Mouse (Mus musculus) lung, postnatal 14 days (tissue): ENCODE data around the gene Unc5a.

ENCODE experiments used
- DNase-seq: peaks from one replicate; pipeline ENCODE4 v3.0.0; 2021

Gene Unc5a

DNA sequence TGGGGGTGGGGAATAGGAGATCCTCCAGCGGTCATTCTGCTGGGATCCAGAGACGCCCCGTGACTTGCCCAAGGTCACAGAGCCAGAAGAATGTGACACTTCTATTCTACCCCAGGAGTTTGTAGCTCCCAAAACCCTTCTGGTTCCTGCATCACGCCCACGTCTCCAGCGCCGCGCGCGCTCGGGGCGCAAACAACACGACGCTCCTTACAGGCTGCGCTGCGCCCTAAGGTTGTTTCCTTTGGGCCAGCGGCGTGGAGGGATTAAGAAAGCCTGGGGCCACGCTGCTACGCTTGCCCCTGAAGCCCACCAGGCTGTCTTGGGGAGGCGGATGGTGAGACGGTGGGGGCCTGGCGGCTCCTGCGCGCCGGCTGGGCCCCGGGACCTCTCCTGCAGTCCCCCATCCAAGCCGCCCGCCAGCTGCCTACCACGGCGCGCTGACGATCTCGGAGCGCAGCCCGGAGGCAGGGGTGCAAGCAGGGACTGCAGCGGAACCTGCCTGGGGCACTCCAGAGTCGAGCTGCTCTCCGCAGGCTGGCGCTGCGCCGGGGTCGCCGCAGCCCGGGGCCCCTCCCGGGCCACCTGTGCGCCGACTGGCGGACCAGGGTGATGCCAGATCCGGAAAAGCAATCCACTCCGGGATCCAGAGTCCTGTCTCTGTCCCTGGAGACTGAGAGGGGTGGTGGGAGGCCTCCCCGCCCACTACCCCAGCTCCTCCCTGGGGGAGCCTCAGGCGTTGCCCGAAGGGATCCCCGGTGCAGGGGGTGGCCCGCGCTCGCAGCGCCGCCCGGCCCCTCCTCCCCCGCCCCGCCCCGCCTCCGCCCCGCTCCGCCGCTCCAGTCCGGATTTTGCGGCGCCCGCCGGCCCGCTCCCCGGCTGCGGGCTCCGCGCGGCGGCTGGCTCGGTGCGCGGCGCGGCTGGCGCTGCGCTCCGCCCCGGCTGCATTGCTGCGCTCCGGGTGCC is at the start of gene Unc5a:
TSS of gene Unc5a (plus strand) at position 881 of the 963 bp plus-strand sequence.
- peak; percentile 10 for DNase-seq

DNA sequence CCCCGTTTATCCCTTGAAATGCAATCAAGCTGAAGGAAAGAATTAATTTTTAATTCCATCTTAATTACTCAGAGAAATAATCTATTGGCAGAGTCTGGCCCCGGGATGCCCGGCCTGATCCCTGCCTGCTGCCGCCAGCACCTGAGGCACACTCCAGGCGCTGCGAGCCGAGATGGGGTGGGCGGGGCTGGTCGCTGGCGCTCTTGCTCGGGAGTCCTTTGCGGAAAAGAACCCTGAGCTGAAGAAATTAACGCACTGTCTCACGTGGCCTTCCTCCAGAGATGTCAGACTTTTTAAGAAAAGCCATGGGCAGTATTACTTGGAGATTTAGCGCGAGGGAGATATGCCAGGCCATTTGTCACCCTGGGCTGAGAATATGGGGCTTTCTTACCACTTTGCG is 37.2 kb upstream of the Unc5a start:
- DNase-seq: no peak

DNA sequence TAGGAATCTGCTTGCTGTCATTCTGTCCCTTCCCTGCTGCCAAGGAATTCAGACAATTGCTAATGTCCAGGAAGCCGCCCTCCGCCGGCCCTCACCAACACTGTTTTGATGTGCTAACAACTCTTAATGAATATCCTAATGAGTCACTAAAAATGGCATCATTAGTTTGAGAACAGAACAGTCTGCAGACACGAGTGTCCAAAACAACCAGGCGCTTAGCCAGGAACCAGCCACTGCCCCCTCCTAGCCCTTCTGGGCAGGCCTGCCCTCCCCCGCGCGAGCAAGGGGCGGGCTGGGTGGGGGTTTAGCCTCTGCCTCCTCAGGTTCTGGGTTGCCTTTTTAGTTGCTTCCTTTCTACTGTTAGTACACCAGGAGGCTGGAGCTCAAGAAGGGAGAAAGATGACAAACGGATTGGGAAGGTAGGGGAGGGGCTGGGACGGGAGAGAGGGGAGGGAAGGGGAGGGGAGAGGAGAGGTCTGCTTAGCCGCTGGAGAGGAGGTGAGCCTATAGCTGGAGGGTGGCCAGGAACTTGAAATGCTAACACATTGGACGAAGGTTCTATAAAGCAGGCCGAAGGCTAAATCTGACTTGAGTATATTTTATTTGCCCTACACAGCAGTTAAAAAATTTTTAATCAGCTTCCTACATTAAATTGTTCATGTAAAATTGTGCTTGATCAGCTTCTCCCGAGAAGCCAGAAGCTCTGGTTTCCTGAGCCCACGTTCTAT is 36.2 kb upstream of the Unc5a start:
- DNase-seq: peak; percentile 16

DNA sequence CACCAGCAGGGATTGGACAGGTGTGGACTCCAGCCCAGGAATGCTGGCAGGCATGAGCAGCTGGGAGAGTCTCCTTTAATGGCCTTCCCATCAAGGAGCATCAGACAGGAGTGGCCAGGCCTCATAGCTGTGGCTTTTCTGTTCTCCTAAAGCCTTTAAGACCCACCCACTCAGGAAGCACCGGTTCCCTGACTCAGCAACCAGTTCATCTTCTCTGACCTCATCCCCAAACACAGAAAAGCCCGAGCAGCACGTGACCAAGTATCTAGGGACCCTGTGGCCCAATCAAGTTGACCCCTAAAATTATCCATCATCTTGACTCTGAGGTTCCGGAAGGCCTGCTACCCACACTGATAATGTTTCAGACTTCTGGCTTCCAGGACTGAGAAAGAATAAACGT is 32.6 kb upstream of the Unc5a start:
- DNase-seq: no peak

DNA sequence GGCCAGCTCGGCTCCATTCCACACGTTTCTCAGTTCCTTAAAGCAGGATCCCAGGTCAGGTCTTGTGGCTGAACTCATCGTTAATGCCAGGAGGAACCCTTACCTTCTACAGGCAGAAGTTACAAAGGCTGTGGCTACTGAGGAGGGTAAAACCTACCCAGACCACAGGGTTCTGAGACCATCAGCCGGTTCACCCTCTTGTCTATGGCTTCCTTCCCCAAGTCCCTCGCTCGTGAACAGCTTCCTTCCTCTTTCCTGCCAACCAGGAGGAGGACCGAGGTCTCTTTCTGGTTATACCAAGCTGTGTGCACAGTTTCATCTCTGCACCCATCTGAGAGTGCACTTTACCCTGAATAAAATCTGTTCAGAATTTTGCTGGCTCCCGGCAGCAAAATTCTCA is 30.3 kb upstream of the Unc5a start:
- DNase-seq: no peak

DNA sequence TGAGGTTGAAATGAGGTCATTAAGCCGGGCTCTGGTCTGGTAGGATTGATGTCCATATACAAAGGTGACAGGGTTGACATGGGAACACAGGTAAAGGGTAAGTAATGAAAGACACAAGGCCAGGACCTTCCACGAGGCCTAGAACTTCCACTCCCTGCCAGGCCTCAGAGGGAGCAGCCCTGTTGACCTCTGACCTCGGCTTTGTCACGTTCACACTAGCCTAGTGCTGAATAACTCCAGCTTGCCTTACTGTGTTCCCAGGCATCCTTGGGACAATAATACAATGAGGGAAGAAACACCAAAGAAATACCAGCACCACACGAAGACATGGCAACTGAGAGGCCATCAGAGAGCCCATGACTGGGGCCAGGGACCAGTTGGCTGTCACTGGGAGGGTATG is 29.5 kb upstream of the Unc5a start:
- no peak for DNase-seq

DNA sequence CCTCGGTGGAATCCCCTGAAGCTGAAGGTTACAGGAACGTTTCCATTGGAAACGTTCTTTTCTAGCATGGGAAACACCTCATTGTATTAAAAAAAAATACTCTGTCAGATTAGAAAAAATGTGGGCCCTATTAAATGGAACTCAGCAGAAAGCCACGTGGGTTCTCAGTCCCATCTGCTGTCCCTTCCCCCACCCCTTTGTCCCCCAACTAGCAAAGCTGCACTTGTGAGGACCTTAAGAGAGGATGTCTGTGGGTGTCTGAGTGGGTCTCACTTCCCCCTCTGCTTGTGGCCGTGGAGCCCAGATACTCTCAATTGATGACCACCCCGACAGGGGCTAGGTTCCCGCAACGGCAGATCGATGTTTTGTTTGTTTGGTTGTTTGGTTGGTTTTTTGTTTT is 27.5 kb upstream of the Unc5a start:
- no peak for DNase-seq

DNA sequence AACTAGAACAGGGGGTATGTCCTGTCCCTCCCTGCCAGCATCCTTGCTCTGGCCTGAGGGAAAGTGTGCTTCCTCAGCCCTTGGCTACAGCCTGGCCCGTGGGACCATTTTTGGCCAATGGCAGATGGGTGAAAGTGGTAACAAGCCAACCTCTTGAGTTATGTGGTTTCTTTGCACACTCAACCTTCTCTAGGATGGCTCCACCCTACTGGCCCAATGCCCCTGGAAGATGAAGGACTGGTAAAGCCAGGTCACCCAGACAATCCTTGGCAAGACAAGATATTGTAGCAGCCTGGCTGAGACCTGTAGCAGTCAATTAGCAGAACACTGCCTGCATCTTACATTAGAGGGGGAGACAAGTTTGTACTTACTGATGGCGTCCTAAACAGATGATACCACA is 25.5 kb upstream of the Unc5a start:
- no peak for DNase-seq

DNA sequence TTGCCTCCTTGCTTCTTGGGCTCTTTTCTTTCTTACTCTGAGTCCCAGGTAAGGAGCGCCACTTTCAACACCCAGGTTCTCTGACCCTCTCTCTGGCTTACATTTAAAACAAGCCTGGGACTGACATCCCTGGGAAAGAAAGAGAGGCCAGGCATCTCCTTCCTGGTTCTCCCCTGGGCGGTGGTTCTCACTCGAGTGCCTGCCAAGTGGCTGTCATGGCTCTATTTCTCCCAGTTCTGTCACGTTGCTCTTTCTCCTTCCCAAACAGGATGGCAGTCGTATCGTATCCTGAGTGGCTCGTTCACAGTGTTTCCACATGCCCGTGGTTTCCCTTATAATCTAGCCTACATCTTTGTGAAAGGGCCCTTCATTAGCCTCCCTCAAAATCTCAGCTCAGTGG is 23.7 kb upstream of the Unc5a start:
- DNase-seq: no peak

DNA sequence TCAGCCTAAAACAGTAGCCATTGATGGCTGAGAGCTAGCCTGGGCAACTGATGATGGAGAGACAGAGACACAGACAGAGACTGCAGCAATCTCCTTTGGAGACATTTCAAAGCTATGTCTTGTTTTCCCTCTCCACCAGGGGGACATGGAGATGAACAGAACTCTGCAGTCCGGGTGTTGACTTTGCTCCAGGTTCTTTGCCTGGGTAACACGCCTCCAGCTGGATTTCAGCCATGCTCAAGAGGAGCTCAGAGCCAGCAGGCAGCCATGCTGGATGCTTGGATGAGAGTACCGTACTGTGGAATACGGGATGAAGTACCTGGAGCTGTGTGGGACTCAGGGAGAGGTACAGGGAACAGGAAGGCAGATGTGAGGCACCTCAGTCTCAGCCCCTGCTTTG is 22.6 kb upstream of the Unc5a start:
- peak; percentile 16 for DNase-seq

DNA sequence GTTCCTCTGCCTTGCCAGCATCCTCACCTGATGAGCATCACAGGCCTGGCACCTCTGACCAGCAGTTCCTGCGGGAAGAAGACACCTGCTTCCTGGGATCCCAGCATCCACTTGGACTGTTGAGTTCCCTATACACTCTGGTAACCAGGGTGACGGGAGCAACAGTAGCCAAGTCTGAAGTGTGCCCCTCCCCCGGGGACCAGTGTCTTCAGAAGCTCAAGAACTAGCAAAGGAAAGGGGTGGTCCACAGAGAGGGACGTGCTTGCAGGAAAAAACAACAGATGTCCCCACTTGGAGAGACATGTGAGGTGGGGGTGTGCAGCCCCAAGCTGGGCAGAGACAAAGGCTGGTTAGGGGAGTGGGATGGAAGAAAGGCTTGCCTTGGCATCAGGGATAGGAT is 19.1 kb upstream of the Unc5a start:
- DNase-seq: no peak

DNA sequence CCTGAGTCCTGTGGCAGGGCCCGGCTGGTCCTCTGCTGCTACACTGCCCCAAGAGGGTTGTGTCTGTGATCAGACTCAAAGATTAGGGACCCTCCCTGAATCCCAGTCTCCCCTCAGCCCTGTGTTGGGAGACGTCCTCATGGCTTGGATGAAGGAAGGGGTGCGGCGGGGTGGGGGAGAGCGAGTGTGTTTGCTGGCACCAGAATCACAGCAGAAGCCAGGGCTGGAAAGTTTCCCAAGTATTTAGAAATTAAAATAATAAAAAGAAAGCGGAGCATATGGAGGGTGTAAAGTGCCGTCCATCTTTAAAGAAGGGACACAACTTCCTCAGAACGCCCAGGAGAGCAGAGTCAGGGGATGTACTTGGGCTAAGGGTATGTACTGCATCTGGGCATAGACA is 14.3 kb upstream of the Unc5a start:
- DNase-seq: no peak

DNA sequence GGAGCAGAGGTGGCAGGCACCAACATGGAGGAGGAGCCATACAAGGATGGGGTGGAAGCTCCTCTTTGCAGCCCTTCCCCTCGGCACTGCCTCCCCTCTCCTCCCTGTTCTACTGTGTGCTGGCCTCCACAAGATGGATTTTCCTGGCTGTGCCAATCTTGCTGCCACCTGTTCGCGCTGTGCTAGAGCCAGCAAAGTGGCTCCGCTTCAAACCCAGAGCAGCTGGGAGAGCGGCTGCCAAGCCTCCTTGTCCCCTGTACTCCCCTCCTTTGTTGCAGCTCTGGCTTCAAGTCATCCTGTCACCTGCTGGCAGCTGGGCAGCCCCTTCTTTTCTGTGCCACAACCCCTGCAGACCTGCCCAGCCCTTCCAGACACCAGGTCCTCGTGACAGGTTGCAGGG is 13.0 kb upstream of the Unc5a start:
- no peak for DNase-seq

DNA sequence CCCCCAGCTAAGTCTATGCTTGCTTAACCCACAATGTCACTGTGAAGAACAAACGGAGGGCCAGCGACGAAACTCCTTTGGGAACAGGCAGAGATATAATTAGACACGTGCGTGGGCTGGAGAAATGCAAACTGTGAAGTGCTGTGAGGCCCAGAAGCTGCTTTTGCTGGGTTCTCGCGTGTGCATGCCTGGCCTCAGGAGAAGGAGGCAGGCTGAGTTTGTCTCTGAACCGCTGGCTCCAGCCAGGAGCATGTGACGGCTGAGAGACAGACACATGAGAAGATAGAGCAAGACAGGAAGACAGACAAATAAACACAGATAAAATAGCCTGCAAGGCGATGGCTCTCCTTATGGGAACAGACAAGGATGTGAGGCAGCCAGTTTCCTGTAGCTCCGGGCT is 11.3 kb upstream of the Unc5a start:
- no peak for DNase-seq

DNA sequence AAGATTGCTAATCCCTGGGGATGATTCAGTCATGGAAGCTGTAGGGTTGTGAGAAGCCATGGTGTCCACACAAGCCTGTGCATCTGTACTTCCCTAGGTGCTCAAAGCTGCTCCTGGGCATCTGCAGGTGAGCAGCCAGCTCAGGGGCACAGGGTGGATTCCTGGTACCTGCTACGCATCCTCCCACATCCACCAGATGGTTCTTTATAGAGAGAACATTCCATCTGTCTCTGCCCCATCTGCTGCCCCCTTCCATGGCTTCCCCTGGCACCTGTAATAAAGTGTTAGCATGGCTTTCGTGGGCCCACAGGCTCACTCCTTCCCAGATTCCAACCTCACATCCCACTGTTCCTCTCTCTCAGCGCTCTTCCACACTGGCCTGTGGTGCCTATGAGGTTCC is 10.7 kb upstream of the Unc5a start:
- DNase-seq: no peak

DNA sequence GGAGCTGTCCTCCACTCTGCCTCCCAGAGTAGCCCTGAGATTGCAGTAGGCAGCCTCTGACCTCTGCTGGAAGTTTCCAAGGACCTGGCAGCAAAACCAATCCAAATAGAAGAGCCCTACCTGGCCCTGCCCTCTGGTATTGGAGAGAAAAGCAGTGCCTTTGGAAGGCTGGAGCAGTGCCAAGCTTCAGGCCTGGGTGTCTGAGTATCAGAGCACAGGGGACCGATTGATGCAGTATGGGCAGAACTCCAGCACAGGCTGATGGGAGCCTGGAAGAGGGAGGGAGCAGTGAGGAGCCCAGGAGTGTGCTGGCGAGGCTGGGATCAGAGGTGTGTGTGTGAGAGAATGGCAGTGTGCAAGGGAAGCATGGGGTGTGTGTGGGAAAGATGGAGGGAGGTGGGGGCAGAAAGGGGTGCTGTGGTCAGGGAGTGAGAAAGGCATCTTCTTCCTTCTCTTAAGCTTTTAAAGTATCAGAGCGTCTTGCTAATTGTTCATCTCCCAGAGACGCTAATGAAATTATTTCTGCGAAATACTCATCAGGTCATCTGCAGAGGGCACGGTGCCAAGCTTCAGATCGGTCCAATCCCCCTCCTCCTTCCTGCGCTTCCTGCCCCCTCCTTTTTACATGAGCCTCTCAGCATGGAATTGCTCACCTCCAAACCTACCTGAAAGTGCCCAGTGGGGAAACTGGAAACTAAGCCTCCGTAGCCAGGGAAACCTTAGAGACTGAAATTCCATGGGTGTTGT is 4.6 kb upstream of the Unc5a start:
- DNase-seq: no peak

DNA sequence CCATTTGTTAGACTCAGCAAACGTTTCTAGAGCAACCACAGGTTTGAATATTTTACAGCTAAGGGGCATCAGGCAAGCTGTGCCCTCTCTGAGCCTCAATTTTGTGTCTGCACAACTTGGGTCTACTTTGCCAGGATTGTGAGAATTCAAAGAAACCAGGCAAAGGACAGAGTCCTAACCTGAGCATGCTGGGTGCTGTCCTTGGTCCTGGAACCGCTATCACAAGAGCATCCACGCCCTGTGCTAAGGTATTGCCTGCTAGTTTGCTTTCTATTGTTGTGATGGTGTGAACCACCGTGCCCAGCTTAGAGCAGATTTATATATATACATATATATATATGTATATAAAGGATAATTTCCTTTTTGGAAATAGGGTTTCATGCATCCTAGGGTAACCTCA is 3.9 kb upstream of the Unc5a start:
- DNase-seq: peak; percentile 56

DNA sequence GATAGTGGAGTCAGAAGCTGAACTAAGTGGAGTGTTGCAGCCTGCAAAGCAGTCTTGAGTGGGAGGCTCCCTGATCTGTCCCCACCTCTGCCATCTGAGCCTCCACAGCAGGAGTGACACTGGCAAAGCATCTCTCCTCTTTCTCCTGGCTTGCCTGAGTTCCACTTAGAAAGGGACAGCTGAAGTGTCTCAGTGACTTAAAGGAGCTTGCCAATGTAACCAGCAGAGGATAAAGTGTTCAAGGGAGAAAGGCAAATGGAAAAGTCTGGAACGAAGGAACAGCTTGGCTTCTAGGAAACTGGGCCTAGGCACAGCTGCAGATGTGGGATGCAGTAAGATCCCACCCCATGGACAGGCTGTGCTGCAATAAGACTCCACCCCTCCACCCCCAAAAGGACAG is 2.8 kb upstream of the Unc5a start:
- DNase-seq: no peak

DNA sequence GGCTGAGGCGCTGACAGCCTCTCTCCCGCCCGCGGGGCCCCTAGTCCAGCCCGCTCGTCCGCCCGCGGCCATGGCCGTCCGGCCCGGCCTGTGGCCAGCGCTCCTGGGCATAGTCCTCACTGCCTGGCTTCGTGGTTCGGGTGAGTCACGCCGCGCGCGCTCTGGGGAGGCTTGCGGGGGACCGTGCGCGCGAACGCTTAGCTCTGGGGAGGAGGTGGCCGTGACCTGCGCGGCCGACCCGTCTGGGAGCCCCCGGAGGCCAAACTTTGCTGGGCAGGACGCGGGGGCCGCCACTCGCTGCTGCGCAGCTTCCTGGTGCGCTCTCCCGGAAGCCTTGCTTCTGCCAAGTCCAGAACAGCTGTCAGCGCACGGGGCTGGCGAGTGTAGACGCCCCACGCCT is 381 bp downstream of the Unc5a start:
- DNase-seq: peak; percentile 11

DNA sequence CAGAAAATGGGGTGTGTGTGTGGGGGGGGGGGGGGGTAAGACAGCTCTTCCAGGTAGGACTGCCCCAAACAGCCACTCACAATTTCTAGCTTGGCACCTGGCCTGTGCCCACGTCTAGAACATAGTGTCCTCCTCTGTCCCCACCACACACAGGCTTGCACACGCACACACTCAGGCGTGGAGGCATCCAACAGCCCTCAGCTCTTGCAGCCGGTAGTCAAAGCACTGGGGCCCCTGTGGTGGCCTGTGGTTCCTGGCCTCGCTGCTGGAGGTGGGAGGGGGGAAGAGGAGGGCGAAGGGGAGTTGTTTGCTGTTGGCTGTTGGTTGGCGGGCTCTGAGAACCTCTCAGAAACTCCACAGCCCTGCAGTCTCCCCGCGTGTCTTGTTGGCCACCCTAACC is 920 bp downstream of the Unc5a start:
- DNase-seq: no peak

DNA sequence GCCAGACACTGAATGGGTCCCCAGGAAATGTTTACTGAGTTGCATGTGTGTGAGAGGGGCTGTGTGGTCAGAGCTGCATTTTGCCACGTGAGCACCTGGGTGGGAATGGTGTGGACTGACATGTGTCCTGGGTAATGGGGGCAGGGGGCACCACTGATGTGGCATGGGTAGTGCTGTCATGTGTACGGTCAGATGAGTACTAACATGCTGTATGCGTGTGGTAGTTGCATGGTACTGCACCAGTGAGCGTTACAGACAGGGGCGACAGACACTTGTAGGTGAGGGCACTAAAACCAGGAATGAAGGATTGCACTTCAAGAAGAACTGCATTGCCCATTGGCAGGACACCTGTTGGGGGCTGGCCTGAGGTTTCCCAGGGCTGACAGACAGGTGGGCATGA is 2.0 kb downstream of the Unc5a start:
- no peak for DNase-seq

DNA sequence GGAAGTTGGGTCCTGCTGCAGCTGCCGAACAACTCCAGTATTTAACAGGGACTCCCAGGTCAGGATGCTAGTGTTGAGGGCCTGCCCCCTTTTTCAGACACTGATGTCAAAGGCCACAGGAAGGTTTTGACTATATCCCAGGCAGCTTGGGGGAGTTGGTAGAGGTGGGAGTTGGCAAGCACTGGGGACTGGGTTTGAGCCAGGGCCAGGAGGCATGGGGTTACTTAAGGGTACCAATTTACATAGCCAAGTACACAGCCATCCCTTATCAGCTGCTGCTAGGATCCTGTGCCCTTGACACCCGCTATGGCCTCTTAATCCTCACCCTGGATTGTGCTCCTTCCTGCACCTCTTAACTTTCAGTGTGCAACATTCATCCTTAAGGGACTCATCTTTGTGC is 5.5 kb downstream of the Unc5a start:
- no peak for DNase-seq

DNA sequence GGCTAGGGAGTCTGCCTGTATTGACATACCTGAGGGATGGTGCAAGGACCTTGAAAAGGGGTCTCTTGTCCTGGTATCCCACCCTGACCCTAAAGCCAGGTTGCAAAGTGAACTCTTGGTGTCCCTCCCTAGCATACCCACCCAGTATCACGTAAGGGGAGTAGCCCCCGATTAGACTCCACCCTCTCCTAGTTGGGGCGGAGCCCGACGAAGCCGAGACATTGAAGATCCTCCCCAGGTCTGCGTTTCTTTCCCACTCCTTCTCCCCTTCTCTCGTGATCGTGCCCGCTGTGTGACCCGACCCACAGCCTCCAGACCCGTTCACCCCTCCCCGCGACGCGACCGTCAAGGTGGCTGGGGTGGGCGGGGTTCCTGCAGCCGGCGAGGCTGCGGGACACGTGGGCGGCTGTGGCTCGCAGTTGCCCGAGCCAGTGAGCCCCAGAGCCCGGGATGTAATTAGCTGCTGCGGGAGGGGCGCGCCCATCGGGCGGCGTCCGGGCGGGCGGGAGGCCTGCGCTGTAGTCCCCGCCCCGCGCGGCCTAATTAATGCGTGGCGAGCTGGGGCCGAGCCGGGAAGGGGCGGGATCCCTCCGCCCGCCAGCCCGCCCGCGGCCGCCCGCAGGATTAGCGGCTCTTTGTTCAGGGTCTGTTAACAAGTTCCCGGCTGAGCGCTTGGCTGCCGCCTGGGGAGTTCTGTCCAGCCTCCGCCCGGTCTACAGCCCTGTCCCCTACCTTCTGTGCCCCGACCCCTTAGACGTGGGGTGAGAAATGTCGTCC is 6.7 kb downstream of the Unc5a start:
- peak; percentile 25 for DNase-seq
